Mouse (Mus musculus) kidney, postnatal 10 days (tissue): ENCODE data around the gene Kansl1l.

ENCODE experiments used
- DNase-seq: peaks from one replicate; pipeline ENCODE4 v3.0.0; 2021; ENCODE audit warnings: mixed read lengths

Gene Kansl1l

GRCm38 (mm10) chr1:66817453-66817839 is at the start of gene Kansl1l:
TSS of gene Kansl1l (minus strand) at chr1:66817562.
- peak; percentile 99 for DNase-seq

GRCm38 (mm10) chr1:66865633-66866032 is 48.3 kb upstream of the Kansl1l start:
- no peak for DNase-seq

- no peak for DNase-seq
Observed at GRCm38 (mm10) chr1:66863741-66864495, 46.6 kb upstream of the Kansl1l start.

- DNase-seq = peak; percentile 93
Observed at GRCm38 (mm10) chr1:66862712-66863511, 45.5 kb upstream of the Kansl1l start, which contains the start of gene Acadl. TSS of gene Acadl (minus strand) at chr1:66863277.

GRCm38 (mm10) chr1:66861764-66862672 is 44.7 kb upstream of the Kansl1l start:
- no peak for DNase-seq

GRCm38 (mm10) chr1:66847506-66847905 is 30.1 kb upstream of the Kansl1l start:
- DNase-seq = peak; percentile 46

GRCm38 (mm10) chr1:66845690-66846318 is 28.4 kb upstream of the Kansl1l start:
- DNase-seq = no peak

GRCm38 (mm10) chr1:66841938-66842337 is 24.6 kb upstream of the Kansl1l start:
- no peak for DNase-seq

GRCm38 (mm10) chr1:66841510-66841909 is 24.1 kb upstream of the Kansl1l start:
- no peak for DNase-seq

GRCm38 (mm10) chr1:66839755-66840438 is 22.5 kb upstream of the Kansl1l start:
- no peak for DNase-seq

GRCm38 (mm10) chr1:66839135-66839534 is 21.8 kb upstream of the Kansl1l start:
- DNase-seq = no peak

GRCm38 (mm10) chr1:66838184-66839042 is 21.1 kb upstream of the Kansl1l start:
- DNase-seq = peak; percentile 92

- DNase-seq = no peak
Observed at GRCm38 (mm10) chr1:66837207-66837606, 19.8 kb upstream of the Kansl1l start.

GRCm38 (mm10) chr1:66832636-66833165 is 15.3 kb upstream of the Kansl1l start:
- peak; percentile 33 for DNase-seq

GRCm38 (mm10) chr1:66831824-66832600 is 14.7 kb upstream of the Kansl1l start:
- DNase-seq = peak; percentile 55

GRCm38 (mm10) chr1:66829400-66830080 is 12.2 kb upstream of the Kansl1l start:
- no peak for DNase-seq

- no peak for DNase-seq
Observed at GRCm38 (mm10) chr1:66821966-66822365, 4.6 kb upstream of the Kansl1l start.

- DNase-seq = peak; percentile 31
Observed at GRCm38 (mm10) chr1:66820241-66820640, 2.9 kb upstream of the Kansl1l start.

- no peak for DNase-seq
Observed at GRCm38 (mm10) chr1:66817865-66818315, 528 bp upstream of the Kansl1l start.
